Mouse (Mus musculus) embryonic facial prominence, embryonic 11.5 days (tissue): ENCODE results near the gene Ccdc149. TPM values are rescaled to one million over a fixed set of nuclear protein-coding genes. Genes with fewer than 3 reads are reported as not detected.

Source experiments
- ATAC-seq: fragments of 200-750 bp; cut with Nextera tagmentation; replicated peaks from 2 replicates; pipeline ENCODE4 v1.8.0; 2017; ENCODE audit warnings: low read depth; ENCODE audit not compliant: insufficient number of reproducible peaks, low FRiP score, low TSS enrichment
- DNase-seq: peaks from one replicate; pipeline ENCODE4 v3.0.0-alpha.2; 2015; ENCODE audit warnings: low spot score
- H3K27ac ChIP-seq: fragments of 300-500 bp; sonication (generic); replicated peaks from 2 replicates; pipeline ENCODE4 v1.5.1; 2014; ENCODE audit warnings: mild to moderate bottlenecking, low read depth, low read length, control low read depth
- H3K27me3 ChIP-seq: fragments of 300-500 bp; sonication (generic); 2 replicates; pipeline ENCODE4 v1.6.1; 2014; ENCODE audit warnings: mild to moderate bottlenecking, low read length, moderate library complexity, mixed read lengths; ENCODE audit not compliant: control insufficient read depth, insufficient read depth
- H3K36me3 ChIP-seq: fragments of 300-500 bp; sonication (generic); replicated peaks from 2 replicates; pipeline ENCODE4 v1.6.1; 2014; ENCODE audit warnings: low read depth, mild to moderate bottlenecking, low read length, moderate library complexity, mixed read lengths; ENCODE audit not compliant: control insufficient read depth, insufficient read depth
- H3K4me1 ChIP-seq: fragments of 300-500 bp; sonication (generic); 2 replicates; pipeline ENCODE4 v1.6.1; 2014; ENCODE audit warnings: low read length, mixed read lengths; ENCODE audit not compliant: control insufficient read depth, insufficient read depth
- H3K4me2 ChIP-seq: fragments of 300-500 bp; sonication (generic); 2 replicates; pipeline ENCODE4 v1.6.1; 2014; ENCODE audit warnings: low read depth, mild to moderate bottlenecking, control low read depth, low read length, moderate library complexity
- H3K4me3 ChIP-seq: fragments of 300-500 bp; sonication (generic); 2 replicates; pipeline ENCODE4 v1.5.1; 2014; ENCODE audit warnings: low read depth, low read length, control low read depth
- H3K9ac ChIP-seq: fragments of 300-500 bp; sonication (generic); replicated peaks from 2 replicates; pipeline ENCODE4 v1.6.1; 2014; ENCODE audit warnings: mild to moderate bottlenecking, control low read depth, low read length
- H3K9me3 ChIP-seq: fragments of 300-500 bp; sonication (generic); replicated peaks from 2 replicates; pipeline ENCODE4 v1.6.1; 2016; ENCODE audit warnings: mild to moderate bottlenecking, low read length, inconsistent platforms, mixed read lengths; ENCODE audit not compliant: control insufficient read depth
- WGBS: fragments of 180-500 bp; shearing (Covaris S2); extraction: QIAGEN DNeasy Blood & Tissue Kit; methylation state at CpG from one replicate; pipeline ENCODE4 v1.1.7; 2014; 5-methylcytosine and 5-hydroxymethylcytosine counted together
- polyA plus RNA-seq: library from polyadenylated mRNA; unstranded; fragments of >200 nt; fragmentation: Nextera tagmentation; extraction: Ambion mirVana; gene quantifications from 2 replicates; pipeline ENCODE4 v1.2.1, GENCODE M21; 2014

The Ccdc149 gene
- polyA plus RNA-seq, 1 experiment from 2014 or later = 1.2 TPM

DNA sequence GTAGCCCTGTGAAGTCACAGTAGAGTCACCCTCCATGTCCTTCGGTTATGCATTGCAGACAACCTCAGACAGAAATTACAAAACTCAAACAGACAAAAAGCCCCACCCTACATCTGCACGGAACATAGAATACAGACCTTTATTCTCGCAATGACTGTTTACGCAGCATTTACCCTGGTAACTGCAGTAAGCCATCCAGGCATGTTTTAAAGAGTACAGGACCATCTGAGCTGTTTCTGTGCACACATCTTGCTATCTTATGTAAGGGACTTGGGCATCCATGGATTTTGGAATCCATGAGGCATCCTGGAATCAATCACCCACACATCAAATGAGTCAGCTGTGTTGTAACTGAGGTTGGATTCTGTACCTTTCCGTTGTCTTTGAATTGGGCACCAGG lies 105.4 kb downstream of the Ccdc149 start:
- H3K4me2 ChIP-seq = no peak overlapping the region
- H3K4me3 ChIP-seq = no peak overlapping the region
- H3K27me3 ChIP-seq = no peaks in the 10 kb centered on the region
- H3K4me1 ChIP-seq = no peaks in the 10 kb centered on the region
- no peak overlapping the region for H3K9ac ChIP-seq
- H3K36me3 ChIP-seq = no peaks in the 10 kb centered on the region
- WGBS = 91% methylated on average over 5 of the region's 5 CpGs
- no peaks in the 10 kb centered on the region for H3K9me3 ChIP-seq
- ATAC-seq (no peak), DNase-seq (no peak)
- H3K27ac ChIP-seq = no peak overlapping the region

DNA sequence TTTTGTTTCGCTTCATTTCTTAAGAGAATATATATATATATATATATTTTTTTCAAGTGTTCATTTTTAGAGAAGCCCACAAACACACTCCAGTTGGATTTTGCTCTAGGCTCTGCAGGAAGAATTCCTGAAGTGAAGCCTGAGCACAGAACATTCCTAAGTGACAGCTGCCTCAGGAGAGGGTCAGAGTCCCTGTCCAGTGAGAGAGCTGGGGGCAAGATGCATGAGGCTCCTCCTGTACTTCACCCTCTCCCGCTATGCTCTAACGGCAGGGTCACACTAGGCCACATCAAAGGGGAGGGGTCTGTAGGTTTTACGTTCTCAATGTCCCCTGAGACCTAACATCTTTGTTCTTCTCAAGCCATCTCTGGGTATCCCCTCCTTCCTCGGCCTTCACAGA lies 106.8 kb downstream of the Ccdc149 start:
- WGBS = 41% methylated on average over 5 of the region's 5 CpGs
- DNase-seq (no peak), ATAC-seq (no peak)
- no peak overlapping the region for H3K27ac ChIP-seq
- H3K9me3 ChIP-seq = no peaks in the 10 kb centered on the region
- no peaks in the 10 kb centered on the region for H3K36me3 ChIP-seq
- H3K4me1 ChIP-seq = no peaks in the 10 kb centered on the region
- H3K4me2 ChIP-seq = no peak overlapping the region
- H3K4me3 ChIP-seq = no peak overlapping the region
- H3K9ac ChIP-seq = no peak overlapping the region
- H3K27me3 ChIP-seq = no peaks in the 10 kb centered on the region

DNA sequence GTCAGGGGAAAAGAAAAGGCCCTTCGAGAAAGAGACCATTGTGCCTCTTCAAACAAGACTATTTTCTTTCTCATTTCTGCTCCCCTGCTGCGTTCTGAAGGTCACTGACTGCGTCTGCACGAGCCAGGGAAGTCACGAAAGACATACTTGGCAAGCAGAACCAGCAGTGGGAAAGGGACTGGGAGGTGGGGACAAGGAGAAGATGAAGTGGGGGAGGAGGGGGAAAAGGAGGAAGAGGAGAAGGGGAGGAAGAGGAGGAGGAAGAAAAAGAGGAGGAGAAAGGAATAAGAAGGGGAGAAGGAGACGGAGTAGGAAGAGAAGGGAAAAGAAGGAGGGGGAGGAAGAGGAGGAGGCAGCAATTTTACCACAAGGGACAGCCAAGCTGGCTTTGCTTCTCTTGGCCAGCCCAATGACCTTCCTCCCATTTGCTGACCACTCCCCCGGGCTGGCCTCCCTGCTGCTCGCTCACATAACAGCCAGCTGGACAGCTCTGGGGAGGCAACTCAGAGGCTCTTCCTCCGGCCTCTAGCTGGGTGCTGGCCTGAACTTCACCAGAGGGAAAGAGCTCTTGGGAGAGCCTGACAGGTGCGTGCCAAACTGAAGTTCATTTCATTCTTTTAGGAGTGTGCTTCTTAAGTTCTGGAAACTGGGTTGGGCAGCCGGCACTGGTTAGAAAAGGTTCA lies 107.7 kb downstream of the Ccdc149 start, which contains the start of gene Sod3:
Gene Sod3, plus strand, starts transcription at position 324 of the 683 bp plus-strand sequence.
- no peak within 1 kb of the TSS for H3K4me3 ChIP-seq
- no peaks in the 10 kb centered on the region for H3K36me3 ChIP-seq
- no peak within 1 kb of the TSS for H3K4me2 ChIP-seq
- no peak within 1 kb of the TSS for H3K27ac ChIP-seq
- WGBS = 18% methylated on average over 11 of the region's 11 CpGs
- DNase-seq = no peak
- ATAC-seq = no peak
- no peaks in the 10 kb centered on the region for H3K4me1 ChIP-seq
- no peak within 1 kb of the TSS for H3K9ac ChIP-seq
- no peaks in the 10 kb centered on the region for H3K27me3 ChIP-seq
- H3K9me3 ChIP-seq = no peaks in the 10 kb centered on the region

DNA sequence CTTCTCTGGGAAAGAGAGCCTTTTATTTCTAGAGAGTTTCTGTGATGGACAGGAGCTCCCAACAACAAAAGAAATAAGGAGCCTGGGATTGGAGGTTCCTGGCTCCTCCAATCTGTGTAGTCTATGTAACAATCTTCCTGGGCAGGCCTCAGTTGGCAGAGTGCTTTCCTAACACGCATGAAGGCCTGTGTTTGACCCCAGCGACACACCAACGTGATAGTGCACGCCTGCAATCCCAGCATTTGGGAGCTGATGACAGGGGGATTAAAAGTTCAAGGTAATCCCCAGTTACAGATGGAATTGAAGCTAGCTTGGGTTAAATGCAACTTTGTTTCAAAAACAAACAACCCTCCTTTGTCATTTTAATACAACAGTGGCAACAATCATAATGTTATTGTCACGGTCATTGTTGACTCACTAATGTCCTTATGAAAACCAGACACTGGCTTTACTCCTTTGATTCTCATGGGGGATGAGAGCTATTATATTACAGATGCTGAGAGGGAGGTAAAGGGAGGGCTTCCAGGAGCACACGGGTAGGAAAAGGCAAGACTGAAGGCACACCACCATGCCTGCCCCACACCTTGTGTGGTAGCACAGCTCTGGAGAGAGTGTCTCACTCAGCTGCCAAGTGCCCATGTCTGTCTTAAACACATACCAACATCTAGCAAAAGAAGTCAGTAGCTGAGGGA lies 108.4 kb downstream of the Ccdc149 start:
- whole genome bisulfite sequencing = 43% methylated on average over 6 of the region's 6 CpGs

DNA sequence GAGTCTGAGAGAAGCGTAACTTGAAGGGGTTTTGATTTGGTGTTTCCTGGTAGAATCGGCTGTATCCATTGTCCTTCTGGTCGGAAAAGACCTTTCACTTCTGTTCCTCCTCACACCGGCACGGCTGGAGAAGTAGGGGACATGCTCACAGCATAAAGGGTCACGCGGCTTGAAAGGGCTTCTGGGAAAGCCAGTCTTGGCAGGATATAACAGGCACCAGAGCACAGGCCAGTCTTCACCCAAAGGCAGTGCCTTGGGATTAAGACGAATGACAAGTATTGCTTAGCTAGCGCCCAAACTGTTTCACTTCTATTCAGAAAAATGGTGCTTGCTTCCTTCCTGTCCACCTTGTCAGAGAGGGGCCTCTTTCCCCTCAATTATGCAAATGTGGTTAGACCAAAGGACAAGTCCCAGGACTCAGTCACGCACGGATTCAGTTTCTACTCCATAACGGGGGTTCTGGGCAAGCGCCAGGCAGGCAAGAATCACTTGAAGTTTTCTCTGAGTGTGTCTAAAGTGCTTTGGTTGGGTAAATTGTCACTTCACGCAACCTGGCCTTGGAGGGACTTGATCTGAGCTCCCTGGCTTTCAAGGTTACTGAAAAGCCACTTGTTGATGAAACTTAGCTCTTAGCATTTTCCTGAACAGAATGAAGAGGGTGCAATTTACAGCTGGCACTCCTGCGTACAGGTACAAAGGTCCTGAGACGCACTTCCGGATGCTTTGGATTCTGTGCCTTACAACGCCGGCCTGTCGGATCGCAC lies 110.9 kb downstream of the Ccdc149 start:
- no peak overlapping the region for H3K4me3 ChIP-seq
- no peak overlapping the region for H3K27ac ChIP-seq
- DNase-seq = no peak
- H3K27me3 ChIP-seq = no peaks in the 10 kb centered on the region
- no peaks in the 10 kb centered on the region for H3K36me3 ChIP-seq
- no peak overlapping the region for H3K9ac ChIP-seq
- H3K4me1 ChIP-seq = no peaks in the 10 kb centered on the region
- ATAC-seq = no peak
- WGBS = 74% methylated on average over 21 of the region's 21 CpGs
- H3K9me3 ChIP-seq = no peaks in the 10 kb centered on the region
- no peak overlapping the region for H3K4me2 ChIP-seq

More for the DNA sequence above, 108.4 kb downstream of the Ccdc149 start:
- Histone ChIP-seq H3K27me3 (no peaks in the 10 kb centered on the region), H3K9me3 (no peaks in the 10 kb centered on the region), H3K9ac (no peak overlapping the region), H3K36me3 (no peaks in the 10 kb centered on the region), H3K27ac (no peak overlapping the region), H3K4me3 (no peak overlapping the region), H3K4me2 (no peak overlapping the region), H3K4me1 (no peaks in the 10 kb centered on the region)
- DNase-seq = peak; percentile 47
- ATAC-seq = 0 out of 2 replicates have a peak, but pooled peaks have one; percentile 36

DNA sequence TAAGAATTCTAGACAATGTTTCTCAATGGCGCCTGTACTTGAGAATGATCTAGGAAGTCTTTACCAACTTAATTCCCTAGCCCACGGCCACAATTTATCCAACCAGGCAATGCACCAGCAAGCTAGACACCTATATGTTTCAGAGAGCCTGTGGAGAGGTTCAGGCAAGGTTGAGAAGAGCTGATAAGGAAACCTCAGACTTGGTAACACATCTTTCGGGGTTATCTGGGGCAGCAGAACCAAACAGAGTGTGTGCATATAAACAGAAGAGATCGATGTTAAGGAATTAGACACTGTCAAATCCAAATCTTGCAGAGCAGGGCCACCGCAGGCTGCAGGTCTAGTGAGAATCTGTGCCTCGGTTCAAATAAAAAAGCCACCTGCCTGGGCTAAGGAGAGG lies 113.2 kb downstream of the Ccdc149 start:
- Histone ChIP-seq H3K9ac (no peak overlapping the region), H3K4me1 (no peaks in the 10 kb centered on the region), H3K27me3 (no peaks in the 10 kb centered on the region), H3K27ac (no peak overlapping the region), H3K4me2 (no peak overlapping the region), H3K36me3 (no peaks in the 10 kb centered on the region), H3K9me3 (no peaks in the 10 kb centered on the region), H3K4me3 (no peak overlapping the region)
- no peak for DNase-seq
- 90% methylated on average over 6 of the region's 6 CpGs for WGBS
- ATAC-seq = no peak

DNA sequence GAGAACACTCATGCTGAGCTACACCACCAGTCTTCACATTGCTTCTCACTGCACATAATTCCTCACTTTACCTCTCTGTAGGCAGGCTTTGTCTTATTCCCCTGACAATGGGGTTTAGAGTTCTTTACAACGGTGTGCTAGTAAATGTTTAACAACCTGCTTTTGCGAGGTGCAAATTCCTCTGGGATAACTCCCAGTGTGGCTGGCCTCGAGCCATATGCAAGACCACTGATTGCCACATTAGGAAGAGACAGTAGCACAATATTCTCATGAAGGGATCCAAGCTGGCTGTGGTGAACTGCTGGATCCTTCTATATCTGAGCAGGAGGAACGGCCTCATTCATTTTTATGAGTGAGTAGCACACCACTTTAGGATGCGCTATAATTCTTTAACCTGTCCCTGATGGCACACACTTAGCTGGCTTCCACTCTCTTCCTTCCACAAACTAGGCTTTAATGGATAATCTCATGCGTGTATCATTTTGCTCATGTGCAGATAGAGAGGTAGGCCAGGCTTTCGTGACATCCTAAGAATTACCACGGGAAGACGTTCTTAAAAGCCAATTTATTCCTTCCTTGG lies 114.1 kb downstream of the Ccdc149 start:
- no peaks in the 10 kb centered on the region for H3K36me3 ChIP-seq
- no peaks in the 10 kb centered on the region for H3K9me3 ChIP-seq
- no peaks in the 10 kb centered on the region for H3K4me1 ChIP-seq
- no peak for DNase-seq
- no peak overlapping the region for H3K9ac ChIP-seq
- WGBS = 77% methylated on average over 9 of the region's 9 CpGs
- no peak for ATAC-seq
- no peak overlapping the region for H3K27ac ChIP-seq
- H3K4me3 ChIP-seq = no peak overlapping the region
- no peak overlapping the region for H3K4me2 ChIP-seq
- no peaks in the 10 kb centered on the region for H3K27me3 ChIP-seq
